Mouse (Mus musculus) CH12F3 (cell line): ENCODE data around the gene Orc2.

Source experiments
- in situ Hi-C: fragments of 300-500 bp; cut with MboI; formaldehyde crosslinking; loops from 2 replicates; pipeline ENCODE4 v1.14.3; 2020; ENCODE audit warnings: low sequenced_read_pairs

Orc2 gene

DNA sequence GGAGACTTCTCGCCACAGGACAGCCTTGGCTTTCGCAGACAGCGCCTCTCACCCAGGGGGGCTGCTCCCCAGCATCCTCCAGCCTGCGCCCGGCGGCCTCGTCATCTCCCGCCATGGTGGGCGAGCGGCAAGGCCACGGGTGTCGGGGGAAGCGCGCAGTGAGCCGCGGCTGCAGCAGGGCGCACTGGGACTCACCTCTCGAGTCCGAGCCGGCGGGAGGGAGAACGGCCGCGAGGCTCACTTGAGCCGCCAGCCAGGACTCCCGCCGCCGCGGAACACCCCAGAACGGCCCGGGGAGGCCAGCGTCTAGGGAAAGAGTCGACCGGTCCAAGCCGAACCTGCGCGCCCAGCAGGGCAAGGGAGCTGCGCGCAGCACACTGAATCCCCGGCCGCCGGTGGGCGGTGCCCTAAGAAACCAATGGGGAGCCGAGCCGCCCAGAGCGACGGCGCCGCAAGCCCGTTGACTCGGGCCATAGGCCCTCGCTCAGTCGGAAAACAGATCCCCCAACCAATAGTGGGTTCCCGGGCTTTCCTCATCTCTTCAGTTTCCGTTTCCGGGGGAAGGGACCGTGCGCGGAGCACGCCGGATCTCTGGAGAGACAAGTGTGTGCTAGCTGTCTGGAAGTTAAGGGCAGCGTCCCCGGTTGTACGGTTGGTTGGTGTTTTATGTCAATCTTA, at the start of gene Orc2:
Gene Orc2 (minus strand): TSS at position 533 of the 678 bp plus-strand sequence.
- in situ Hi-C loops, result no loop called here

- in situ Hi-C loops, result no loop called here
These were observed 36.5 kb upstream of the Orc2 start for GRCm38 (mm10) chr1:58541386-58541785.

DNA sequence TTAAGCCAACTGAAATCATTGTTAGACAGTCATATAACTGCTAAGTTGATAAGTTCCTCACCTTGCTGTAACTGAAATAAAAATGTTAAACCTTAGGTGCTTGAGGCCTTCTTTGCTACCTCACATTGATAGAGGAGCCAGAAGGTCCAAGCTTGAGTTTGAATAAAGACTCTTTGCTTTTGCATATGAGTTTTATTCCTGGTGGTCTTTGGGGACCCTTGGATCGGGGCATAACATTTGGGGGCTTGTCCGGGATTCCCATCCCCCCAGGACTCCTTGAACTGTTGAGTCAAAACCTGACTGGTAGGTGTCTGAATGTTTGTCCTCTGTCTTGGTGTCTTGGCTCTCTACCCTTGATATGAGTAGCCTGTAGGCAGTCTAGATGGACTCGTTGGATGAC, 2.3 kb upstream of the Orc2 start:
- in situ Hi-C loops, result no loop called here

- in situ Hi-C loops, result no loop called here
These were observed 1.0 kb downstream of the Orc2 start for GRCm38 (mm10) chr1:58503793-58504370.

DNA sequence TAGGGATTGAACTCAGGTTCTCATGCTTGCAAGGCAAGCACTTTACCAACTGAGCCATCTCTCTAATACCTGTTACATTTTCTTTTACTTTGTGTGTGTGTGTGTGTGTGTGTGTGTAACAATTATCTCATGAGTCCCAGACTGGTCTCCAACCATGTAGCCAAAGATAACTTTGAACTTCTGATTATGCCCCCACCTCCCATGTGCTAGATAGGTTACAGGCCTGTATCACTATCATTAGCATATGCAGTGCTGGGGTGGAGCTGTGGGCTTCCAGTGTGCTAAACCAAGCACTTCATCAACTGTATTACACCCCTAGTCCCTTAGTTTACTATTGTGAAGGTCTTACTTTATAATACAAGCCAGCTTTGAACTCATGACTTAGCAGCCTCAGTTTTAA, 1.8 kb downstream of the Orc2 start:
- in situ Hi-C loops, result no loop called here

DNA sequence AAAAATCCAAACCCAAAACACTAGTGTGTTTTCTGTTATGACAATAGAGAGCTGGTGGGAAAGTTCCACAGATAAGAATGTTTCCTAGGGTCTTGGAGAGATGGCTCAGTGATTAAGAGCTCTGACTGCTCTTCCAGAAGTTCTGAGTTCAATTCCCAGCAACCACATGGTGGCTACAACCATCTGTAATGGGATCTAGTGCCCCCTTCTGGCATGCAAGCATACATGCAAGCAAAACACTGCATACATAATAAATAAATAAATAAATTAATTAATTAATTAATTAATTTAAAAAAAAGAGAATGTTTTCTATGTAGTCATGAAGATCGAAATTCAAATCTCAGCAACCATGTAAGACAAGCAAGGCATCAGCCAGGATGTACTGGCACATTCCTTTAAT, 6.2 kb downstream of the Orc2 start:
- in situ Hi-C loops, result no loop called here

GRCm38 (mm10) chr1:58497678-58498077, 7.2 kb downstream of the Orc2 start:
- in situ Hi-C loops, result no loop called here

DNA sequence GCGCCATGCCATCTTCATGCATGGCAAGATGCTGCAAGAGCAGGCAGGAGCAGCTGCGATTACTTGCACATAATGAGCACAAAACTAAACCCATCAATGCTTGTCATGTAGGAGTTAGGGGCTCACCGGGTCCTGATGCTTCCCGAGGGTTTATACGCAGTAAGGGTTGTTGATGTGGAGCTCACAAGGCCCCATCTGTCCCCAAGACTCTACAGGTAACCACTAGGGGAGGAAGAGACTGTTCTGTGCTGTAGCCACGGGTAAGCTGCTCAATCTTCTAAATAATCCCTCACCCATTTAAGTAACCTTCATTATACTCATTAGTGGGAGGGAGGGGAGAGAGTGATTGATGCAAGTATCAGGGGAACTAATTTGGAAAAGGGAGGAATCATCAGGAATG, 9.3 kb downstream of the Orc2 start:
- in situ Hi-C loops, result no loop called here

DNA sequence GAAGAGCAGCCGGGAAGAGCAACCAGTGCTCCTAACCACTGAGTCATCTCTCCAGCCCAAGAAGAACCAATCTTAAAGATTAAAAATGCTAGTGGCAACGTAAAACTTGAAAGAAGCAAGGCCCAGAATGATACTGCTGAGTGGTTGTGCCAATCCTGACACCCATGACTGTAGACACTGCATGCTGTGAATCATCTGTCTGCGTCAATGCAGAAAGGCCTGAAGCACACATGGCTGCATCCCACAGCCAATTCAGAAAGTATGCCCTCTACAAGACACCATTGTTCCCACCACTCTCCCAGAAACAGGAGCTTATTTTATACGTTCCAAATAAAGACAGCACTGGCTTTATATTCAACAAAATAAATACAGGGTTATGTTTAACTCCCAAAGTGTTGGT, 22.3 kb downstream of the Orc2 start:
- in situ Hi-C loops, result no loop called here

- in situ Hi-C loops, result no loop called here
These were observed 29.2 kb downstream of the Orc2 start for GRCm38 (mm10) chr1:58475662-58476061.

DNA sequence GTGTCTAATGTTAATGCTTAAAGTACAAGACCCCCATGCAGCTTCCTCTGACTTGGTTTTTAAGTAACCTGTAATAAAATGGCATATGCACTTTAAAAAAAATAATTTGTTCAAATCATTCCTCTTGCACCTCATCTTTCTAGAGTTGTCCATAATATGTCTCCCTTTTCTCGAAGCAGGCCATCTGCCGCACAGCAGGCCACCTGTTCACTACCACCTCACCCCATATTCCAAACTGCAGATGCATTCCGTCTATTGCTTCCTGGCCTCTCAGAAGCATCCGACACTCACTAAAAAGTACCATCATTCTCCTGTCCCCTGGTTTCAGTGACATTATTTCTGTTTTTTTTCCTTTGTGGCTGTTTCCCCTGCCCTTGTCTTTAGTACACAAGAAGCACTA, 39.3 kb downstream of the Orc2 start:
- in situ Hi-C loops, result loop anchor here (25.0 kb wide), 1 partner anchor 222 kb away; the partner anchor contains the start of gene Als2cr12

- in situ Hi-C loops, result loop anchor here (25.0 kb wide), 1 partner anchor 222 kb away; the partner anchor contains the start of gene Als2cr12
These were observed 39.9 kb downstream of the Orc2 start for GRCm38 (mm10) chr1:58465042-58465441.

DNA sequence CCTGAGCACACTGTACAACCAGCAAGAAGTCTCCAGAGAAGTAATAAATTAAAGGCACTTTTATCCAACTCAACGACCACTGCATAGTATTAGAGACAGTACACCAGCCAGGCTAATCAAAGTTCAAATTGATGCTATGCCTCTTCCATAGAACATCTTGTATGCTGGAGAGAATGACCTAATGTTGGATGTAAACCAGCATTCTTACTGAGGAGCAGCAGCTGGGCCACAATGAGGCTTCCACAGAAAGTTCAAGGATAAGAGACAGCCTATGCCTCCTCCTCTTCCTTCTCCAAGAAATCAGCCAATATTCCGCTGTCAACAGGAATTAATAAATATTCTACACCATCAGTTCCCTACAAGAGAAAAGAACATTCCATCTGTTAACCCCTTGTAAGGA, 41.0 kb downstream of the Orc2 start:
- in situ Hi-C loops, result loop anchor here (25.0 kb wide), 1 partner anchor 223 kb away; the partner anchor contains the start of gene Als2cr12

DNA sequence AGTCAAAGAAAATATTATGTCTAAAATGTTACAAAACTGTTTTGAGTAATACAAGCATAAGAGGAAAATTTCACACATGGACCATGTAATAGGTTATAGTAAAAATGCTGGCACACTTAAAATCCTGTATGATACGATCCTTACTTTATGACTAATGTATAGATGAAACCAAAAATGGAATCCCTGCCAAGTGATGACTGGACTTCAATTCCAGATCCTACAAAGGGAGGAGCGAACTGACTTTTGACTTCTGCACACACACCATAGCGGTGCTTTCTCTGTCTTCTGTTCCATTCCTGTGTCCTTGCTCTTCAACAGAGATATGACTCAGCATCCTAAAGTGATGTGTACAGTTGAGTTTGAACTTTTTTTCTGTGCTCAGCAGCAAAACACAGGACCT, 44.3 kb downstream of the Orc2 start:
- in situ Hi-C loops, result loop anchor here (25.0 kb wide), 1 partner anchor 227 kb away; the partner anchor contains the start of gene Als2cr12

DNA sequence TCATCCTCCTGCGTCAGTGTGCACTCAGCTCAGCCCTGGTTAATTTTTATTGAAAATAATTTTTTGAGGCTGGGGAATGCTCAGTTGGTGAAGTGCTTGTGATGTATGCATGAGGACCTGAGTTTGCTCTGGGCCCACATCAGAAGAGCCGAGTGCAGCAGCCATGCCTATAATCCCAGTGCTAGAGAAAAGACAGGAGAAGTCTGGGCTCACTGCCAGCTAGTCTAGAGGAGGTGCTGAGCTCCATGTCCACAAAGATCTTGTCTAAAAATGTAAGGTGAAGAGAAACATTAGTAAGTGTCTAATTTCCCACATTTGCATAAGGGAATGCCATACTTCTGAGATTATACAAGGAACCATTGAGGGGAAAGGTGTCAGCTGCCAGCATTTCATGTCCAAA, 46.0 kb downstream of the Orc2 start:
- in situ Hi-C loops, result loop anchor here (25.0 kb wide), 1 partner anchor 228 kb away; the partner anchor contains the start of gene Als2cr12

DNA sequence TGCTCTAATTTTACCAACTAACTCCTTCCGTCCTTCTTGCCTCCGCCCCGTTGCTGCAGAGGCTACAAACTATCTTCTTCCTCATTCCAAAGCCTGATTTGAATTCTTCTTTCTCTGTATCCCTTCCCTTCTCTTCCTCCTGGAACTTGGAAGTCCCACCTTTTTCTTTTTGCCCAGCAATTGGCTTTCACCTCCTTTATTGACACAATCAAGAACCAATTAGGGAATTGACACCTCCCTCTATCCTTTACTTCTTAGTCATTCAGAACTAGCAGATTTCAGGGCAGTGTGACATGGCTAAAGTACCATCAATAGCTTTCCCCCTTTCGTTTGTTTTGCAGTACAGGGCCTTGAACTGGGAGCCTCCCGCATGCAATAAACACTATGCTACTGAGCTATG, 46.7 kb downstream of the Orc2 start:
- in situ Hi-C loops, result loop anchor here (25.0 kb wide), 1 partner anchor 229 kb away; the partner anchor contains the start of gene Als2cr12

DNA sequence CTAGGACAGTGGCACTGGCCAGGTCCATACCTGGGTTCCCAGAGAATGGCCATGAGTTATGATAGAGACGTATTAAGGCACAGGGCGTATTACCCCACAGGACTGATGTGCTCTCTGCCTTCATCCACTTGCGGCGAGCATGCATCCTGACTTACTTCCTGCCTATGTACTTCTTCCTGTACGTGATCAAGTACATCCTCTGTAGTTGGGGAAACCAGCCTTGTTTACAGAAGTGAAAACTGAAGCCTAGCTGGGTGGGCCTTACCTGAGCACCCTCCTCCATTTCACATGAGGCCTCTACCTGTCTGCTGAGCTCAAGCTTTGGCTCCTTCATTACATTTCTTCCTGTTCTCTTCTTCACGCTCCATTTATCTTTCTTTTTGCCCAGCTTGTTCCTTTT, 50.6 kb downstream of the Orc2 start:
- in situ Hi-C loops, result loop anchor here (25.0 kb wide), 1 partner anchor 233 kb away; the partner anchor contains the start of gene Als2cr12

- in situ Hi-C loops, result no loop called here
These were observed 56.5 kb downstream of the Orc2 start for GRCm38 (mm10) chr1:58448396-58448795.

GRCm38 (mm10) chr1:58447766-58448165, 57.1 kb downstream of the Orc2 start:
- in situ Hi-C loops, result no loop called here

- in situ Hi-C loops, result no loop called here
These were observed 59.0 kb downstream of the Orc2 start for GRCm38 (mm10) chr1:58445861-58446260.

DNA sequence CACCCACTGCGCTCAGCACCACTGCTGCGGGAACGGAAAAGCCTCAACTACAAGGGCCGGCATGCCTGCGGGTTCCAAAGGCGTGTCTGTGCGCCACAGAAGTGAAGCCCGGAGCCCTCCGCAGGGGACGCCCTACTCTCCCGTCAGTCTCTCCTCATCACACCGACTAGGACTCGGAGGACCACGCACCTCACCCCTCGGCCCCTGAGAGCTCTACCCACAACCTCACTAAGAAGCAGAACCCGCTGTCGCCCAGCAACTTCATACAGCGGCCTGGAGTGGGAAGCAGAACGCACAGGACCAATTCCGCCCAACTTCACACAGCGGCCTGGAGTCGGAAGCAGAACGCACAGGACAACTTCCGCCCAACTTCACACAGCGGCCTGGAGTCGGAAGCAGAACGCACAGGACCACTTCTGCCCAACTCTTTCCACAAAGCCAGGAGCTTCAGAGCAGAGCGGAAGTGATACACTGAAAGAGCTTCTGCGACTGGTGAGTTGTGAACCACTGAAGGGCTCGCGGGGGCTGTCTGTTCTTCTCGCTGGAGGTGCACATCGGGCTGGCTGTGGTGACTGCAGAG, 59.7 kb downstream of the Orc2 start, which contains the start of the genes Nif3l1 and Ppil3:
Gene Nif3l1 (plus strand): TSS at position 9 of the 580 bp plus-strand sequence.
Gene Ppil3 (minus strand): TSS at position 344 of the 580 bp plus-strand sequence.
- in situ Hi-C loops, result no loop called here

DNA sequence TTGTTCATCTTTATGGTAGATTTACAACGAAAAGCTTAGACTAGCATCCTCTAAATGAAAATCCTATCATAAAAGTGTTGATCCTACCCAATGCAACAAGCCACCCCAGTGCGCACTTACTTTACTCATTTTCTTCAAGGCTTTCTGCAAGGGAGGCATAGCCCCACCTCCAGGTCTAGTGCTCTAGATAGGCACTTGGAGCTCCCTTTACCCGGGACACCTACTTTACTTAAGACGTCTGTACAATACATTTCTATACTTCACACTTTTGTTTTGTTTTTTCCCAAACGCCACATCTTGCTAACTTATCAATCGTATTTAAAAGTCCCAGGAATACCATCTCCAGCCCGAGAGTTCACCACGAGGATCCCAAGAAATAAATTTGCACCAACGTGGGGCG, 60.2 kb downstream of the Orc2 start:
- in situ Hi-C loops, result no loop called here
